Mouse (Mus musculus) testis, adult 2 months (tissue): Measurements from ENCODE around the gene Ltn1.

ENCODE experiments used
- CTCF ChIP-seq: fragments of 200-500 bp; IDR thresholded peaks from 2 replicates; pipeline ENCODE4 v1.5.1; 2012; ENCODE audit warnings: low read depth, mild to moderate bottlenecking, inconsistent platforms, low read length, moderate library complexity; ENCODE audit not compliant: control insufficient read depth, insufficient read depth, insufficient replicate concordance
- POLR2A ChIP-seq: fragments of 200-500 bp; IDR thresholded peaks from 2 replicates; pipeline ENCODE4 v1.6.1; 2012; ENCODE audit warnings: low read depth, mild to moderate bottlenecking, inconsistent platforms, low read length, moderate library complexity; ENCODE audit not compliant: control insufficient read depth

GRCm38 (mm10) chr16:87444071-87444470 is 11.7 kb upstream of the Ltn1 start:
- TF ChIP-seq CTCF = no peak
- TF ChIP-seq POLR2A = no peak
